Mouse (Mus musculus) urinary bladder, postnatal 36 days (tissue): ENCODE measurements around the gene Gpr156.
A peak's percentile ranks its signal among the peaks of the same experiment; 100 is the strongest.

Experiments used
- DNase-seq, 2 experiments: peaks; one replicate each; pipeline ENCODE4 v3.0.0; 2022; ENCODE audit warnings: low spot score in 2 of 2, mixed read lengths in 1 of 2

The Gpr156 gene

DNA sequence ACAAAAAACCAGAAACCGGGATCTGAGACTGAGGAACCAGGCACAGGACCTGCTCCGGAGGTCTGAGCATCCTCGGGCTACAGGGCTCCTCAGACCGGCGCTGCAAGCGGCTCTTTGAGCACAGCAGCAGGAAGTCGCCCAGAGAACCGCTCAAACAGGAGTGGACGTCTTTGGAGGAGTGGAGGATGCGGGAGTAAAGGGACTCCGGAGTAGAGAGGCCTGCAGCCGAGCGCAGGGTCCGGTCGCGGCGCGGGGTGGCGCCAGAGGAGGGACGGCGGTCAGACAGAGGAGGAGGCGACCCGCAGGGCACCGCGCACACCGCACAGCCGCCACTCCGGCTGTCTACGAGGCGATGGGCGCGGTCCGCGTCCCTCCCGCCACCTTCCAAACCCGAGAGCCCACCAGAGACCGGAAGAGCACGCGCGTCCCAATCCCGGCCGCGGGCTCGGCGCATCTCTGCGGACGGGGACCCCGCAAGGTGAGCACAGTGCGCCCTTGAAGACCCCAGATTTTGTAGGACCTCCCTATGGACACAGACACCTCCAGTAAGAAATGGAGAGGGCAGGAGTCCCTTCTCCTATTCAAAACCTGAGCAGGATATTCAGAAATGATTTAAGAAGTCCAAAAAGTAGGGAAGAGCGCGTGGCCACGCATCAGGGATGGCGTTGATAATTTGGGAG lies at the start of gene Gpr156:
Gene Gpr156 (plus strand): TSS at position 359 of the 680 bp plus-strand sequence.
- peak; percentile 8 to 16 for DNase-seq

DNA sequence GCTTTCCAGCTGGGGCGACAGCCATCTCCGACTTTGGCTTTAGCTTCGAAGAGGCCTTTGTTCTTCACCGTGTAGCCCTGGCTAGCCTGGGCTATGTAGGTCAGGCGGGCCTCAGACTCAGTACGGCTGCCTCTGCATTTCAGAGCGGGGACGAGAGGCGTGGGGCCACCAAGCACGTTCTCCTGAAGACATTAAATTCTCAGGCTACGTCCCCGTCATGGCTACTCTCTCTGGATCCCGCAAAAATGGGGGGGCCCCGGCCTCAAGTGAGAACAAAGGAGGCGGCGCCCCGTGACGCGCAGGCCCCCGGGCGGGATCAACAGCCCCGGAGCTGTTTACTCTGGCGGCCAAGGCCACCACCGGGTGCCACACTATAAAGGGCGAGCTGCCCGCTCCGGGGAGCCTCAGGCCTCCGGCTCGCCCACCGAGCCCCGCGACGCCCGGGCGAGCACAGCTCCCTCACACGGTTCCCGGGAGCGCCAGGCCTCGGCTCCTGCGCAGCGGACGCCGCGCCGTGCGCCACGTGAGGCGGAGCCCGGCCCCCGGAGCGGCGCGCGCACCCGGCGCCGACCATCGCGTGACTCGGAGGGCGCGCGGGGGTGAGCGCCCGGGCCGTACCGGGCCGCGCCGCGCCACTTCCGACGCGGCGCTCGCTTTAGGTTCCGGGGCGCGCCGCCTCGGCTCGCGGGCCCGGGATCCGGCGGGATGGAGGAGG lies 48.3 kb upstream of the Gpr156 start, which contains the start of gene Lrrc58:
Gene Lrrc58 (plus strand): TSS at position 599 of the 715 bp plus-strand sequence.
- peak; percentile 78 to 81 for DNase-seq

DNA sequence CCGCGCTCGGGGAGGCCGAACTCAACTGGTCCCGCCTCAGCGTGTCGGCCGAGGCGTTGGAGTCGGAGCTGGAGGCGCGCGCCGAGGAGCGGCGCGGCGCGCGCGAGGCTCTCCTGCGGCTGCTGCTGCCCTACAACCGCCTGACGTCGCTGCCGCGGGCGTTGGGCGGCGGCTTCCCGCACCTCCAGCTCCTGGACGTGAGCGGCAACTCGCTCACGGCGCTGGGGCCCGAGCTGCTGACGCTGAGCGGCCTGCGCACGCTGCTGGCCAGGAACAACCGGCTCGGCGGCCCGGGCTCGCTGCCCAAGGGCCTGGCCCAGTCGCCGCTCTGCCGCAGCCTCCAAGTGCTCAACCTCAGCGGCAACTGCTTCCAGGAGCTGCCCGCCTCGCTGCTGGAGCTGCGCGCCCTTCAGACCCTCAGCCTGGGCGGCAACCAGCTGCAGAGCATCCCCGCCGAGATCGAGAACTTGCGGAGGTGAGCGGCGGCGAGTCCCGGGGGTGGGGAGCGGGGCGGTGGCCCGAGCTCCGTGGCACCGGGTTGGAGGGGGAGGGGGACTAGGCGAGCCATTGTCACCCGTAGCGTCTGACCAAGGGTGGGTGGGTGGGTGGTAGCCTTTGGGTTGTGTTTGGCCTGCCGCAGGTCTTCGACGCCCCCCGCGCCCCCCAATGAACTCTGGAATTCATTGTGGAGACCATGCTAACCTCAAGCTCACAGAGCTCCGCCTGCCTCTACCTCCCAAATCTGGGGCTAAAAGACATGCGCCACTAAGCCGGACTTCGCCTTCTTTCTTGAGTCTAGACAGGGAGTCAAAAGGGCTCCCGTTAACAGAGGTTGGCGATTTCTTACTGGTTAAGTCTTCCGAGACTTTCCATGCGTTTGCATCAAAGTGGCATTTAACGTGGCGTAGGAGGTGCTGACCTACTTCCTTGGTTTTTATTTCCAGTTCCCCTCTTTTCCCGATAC lies 47.5 kb upstream of the Gpr156 start:
- peak; percentile 20 to 28 for DNase-seq

DNA sequence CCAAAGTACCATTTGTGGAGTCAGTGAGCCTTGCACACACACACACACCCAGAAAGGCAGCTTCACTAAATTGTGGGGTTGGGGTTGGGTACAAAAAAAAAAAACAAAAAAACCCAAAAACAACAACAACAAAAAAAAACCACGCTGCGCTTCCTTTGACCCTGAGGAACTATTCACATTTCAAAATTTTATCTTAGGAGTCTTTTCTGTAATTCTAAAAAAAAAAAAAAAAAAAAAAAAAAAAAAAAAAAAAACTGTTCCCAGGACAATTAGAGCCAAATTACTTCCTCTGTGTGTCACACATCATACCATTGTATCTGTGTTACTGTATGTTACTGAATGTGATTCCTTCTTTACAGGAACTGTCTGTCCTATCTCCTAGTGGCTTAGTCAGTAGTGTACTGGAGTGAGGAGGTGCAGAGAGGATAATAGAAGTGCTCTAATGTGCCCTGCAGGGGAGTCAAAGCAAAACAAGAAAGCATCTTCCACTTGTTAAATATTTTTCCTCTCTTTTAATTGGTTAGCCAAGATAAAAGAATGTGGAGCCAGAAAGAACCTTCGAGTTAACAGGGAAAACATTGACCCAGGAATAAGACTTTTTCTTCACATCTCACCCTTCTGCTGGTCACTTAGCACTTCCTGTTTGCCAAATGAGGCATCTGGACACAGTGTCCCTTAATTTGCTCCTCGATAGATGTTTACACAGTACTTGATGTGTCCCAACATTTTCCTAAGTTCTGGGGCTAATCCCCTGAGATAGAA lies 46.6 kb upstream of the Gpr156 start:
- DNase-seq: no peak

DNA sequence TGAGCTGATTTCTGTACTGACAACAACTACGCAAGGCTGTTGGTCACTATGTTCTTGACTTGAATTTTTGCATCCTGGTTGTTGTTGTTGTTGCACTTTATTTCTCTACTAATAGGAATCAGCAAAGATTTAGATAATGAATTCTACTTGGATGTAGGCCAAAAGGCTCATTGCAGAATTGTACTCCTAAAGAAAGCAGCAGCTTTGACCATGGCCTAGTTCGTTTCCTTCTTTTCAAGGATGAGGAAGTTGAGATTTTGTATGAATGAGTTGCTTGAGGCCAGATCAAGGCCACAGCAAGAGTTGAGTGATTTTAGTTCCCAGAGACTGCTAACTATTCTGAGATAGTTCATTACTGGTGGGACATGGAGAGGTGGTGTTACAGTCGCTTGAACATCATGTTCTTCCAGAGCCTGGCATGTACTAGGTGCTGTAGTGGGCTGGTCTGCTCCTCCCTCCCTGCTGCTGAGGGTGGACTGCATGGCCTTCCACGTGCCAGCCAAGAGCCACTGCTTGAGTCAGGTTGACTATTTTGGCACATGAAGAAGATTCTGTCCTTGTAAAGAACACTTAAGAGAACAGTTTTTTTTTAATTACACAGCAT lies 45.1 kb upstream of the Gpr156 start:
- DNase-seq: peak in 1 of 2 experiments; percentile 25

DNA sequence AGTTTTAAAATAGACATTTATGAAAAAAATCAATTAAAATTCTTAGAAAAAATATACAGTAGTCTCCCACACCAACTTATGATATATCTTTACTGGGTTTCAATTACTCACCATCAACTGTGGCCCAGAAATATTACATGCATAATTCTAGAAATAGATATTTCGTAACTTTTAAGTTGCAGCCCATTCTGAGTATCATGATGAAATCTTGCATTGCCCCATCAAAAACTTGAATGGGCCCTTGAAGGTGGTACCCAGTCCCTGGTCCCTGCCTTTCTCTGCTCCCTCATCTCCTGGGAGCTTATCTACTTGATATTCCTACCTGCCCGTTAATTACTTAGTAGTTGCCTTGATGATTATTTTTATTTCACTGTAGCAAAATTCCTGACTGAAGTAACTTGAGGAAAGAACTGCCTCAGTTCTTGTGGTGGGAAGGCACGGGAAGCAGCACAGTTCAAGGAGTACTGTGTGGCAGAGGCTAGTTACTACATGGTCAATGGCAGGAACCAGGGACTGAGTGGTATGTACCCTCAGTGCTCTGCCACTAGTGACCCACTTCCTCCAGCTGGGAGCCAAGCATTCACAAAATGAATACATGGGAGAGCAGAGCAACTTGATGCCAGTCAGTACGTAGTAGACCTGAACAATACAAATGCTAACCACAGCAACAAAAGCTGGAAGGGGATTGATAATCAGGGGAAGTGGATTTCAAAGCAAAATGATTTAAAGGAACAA lies 41.6 kb upstream of the Gpr156 start:
- no peak for DNase-seq

DNA sequence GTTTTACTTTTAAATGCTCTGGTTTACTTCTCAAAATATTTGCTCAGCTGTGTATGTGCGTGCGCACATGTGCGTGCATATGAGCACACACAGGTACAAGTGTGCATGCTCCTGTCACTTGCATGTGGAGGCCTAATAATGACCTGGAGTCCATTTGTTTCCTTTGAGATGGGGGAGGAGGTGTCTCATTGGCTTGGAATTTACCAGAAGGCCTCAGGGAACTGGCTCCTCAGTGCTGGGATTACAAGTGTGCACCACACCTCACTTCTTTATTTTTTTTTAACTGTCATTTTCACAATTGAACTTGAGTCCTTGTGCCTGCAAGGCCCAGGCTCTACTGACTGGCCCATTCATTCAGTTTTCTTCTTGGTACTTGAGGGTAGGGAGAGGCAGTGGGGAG lies 38.9 kb upstream of the Gpr156 start:
- DNase-seq: no peak

DNA sequence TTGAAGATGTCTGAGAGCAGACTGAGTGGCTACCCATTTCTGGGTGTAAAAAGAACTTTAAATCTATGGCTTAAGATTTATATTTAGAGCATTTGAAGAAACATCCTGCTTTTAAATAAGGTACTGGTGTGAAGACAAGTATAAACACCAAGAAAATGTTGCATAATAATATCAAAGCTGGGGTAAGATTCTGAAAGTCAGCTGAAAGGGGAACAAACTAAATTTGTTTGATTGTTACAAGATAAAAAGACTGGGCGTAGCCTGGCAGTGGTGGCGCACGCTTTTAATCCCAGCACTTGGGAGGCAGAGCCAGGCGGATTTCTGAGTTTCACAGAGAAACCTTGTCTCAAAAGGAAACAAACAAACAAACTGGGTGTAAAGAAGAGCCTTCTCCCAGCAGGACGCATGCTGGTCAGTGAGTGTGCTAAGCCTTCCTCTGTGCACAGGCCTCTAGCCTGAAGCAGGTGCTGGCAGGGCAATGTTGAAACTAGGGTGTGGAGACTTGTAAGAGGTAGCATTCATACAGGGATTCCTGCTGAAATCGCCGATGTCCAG lies 37.3 kb upstream of the Gpr156 start:
- no peak for DNase-seq

DNA sequence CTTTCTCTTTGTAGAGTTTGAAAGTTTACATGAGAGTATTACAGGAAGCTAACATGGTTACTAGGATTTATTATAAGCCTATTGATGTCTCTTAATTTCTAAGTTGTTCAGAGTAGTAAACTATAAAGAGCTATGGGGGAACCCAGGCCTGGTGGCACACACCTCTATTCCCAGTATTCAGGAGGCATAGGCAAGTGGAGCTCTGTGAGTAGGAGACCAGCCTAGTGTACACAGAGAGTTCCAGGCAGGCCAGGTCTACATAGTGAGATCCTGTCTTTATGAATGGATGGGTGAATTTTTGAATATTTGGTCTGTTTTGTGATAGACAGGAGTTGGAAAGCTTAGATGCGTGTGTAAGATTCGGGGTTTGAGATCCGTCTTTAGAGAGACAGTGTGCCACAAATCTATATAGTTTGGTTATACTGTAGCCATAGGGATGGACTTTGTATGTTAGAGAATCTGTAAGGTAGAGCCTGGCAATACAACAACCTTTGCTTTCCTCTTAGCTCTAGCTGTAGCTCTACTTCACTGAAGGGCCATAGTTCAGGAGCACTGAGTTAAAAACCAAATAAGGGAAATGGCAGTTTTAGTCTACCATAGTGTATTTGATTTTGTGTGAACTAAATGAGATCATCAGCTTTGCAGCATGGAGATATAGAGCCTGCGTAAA lies 36.4 kb upstream of the Gpr156 start:
- DNase-seq: no peak

DNA sequence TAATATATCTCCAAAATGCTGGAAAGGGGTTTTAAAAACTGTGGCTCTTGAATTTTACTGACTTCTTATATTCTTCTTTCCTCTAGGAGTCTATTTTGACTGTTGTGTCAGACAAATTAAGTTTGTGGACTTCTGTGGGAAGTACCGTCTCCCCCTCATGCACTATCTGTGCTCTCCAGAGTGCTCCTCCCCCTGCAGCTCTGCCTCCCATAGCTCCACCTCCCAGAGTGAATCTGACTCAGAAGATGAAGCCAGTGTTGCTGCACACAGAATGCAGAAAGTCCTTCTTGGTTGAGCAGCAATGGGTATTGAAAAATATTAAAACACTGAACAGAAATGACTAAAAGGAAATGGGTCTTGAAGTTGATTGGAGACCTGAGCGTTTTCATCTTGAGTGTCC lies 35.1 kb upstream of the Gpr156 start:
- no peak for DNase-seq

DNA sequence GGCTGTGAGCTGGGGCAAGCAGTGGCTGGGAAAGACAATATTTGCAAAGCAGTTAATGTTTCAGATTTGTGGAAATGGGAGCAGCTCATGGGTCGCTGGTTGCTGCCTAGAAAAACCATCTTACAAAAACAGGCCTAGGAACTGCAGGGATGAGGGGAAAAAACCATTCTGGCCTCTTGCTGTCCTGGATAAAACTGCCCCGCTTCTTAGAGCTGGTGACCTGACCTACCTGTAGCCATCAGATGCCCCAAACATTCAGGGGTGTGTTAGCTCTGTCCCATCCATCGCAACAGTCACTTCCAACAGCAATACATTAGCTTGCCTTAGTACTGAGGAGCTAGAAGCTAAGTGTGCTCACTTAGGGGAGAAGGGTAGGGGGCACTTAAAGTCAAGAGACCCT lies 27.3 kb upstream of the Gpr156 start:
- DNase-seq: no peak

DNA sequence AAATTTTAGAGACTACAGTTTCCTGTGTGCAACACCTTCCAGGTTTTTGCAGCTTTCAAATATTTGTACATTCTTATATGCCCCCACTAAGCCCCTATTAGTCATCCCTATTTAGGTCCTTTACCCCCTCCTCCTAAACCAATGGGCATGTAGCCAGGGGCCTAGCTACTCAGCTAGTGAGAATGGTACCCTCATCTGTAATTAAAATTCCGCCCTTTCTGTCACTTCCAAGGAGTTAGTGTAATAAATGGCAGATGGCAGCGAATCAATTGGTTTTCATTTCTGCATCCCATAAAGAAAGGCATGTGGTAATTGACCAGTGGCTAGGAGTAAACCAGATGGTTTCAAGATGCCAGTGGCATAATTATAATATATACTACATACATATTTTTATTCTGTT lies 23.6 kb upstream of the Gpr156 start:
- no peak for DNase-seq

DNA sequence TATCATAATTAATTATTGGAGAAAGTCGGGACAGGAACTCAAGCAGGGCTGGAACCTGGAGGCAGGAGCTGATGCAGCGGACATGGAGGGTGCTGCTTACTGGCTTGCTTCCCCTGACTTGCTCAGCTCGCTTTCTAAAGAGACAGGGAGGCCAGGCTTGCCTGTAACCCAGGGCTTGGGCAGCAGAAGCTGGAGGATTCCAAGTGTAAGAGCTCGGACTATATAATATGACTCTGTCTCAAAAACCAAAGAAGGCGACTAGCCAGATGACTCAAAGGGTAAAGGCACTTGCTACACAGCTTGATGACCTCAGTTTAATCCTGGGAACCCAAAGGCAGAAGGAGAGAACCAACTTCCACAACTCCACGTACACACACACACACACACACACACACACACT lies 22.9 kb upstream of the Gpr156 start:
- DNase-seq: no peak

DNA sequence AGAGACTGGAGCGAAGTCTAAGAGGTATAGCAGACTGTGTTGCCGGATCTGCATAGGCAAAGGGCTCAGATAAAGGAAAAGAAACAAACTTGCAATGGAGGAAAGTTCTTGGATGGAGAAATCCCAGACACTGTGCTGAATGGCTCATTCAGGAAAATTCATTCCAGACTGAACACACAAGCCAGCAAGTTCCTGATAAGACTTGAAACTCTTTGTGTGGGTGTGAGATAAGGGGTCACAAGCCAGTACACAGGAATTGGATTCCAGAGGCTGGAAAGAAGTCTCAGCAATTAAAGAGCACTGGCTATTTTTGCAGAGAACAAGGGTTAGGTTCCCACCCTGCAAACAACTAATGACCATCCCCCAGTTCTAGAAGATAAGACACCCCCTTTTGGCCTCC lies 22.4 kb upstream of the Gpr156 start:
- no peak for DNase-seq

DNA sequence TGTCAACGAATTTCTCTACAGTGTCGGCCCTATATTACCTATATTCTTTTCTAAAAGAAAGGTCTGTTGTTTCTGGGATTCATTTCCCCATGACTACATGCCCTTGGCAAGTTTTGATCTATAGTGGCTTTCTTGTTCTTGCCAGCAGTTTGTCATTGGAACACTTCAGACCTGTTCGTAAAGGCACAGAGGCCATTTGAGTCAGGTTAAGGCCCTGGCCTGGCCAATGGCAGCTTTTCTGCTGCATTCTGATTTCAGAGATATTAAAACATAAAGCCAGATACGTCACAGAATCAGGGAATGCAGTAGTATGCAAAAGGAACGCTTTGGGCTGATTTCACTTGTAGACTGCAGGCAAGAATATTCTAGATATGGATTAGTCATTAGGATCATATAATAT lies 17.5 kb upstream of the Gpr156 start:
- no peak for DNase-seq

DNA sequence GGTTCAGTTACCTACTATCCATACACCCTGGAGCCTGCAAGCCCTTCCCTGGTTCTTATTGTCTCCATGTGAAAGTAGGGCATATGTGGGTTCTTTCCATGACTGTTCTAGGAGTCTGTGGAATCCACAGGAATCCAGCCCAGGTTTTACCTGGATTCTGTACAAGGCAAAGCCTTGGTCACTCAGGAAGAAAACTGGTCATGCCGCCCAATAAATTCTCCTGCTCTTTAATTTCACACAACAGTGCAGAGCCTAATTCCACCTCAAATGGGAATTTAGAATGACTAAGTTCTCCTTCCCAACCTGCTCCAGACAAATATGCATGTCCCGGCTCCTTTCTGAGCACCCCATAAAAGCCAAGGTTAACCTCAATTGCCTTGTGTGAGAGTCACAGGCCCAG lies 16.9 kb upstream of the Gpr156 start:
- no peak for DNase-seq

DNA sequence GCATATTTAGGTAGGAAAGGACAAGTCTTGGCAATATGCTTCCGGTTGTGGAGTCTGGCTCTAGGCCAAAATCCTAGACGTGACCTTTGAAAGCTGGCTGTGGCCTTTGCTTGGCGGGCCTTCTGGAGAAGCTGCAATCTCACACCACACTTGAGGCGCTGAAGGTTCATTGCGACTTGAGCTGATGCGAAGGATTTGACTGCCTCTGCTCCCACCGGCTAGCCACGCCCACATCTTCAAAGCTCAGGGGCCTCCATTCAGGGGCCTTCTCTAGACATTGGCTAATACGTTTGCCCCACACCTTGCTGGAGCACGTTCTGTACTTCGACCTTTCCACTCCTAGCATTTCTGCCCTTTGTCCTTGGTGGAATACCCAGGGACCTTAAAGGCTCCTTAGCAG lies 15.0 kb upstream of the Gpr156 start:
- DNase-seq: no peak

DNA sequence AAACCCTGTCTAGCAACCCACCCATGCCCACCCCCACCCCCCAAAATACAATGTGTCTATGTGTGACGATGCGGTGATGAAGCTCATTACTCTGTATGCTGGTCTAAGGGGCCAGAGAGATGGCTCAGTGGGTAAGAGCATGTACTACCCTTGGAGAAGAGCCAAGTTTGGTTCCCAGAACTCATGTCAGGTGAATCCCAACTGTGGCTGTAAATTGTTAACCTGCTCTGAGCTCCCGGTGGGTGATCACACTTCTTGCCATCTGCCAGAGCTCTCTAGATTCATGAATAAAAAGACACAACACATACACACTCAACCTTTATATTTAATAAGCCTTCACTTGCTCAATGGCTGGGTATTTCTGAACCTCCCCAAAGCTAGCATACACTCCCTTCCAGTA lies 9.8 kb upstream of the Gpr156 start:
- DNase-seq: no peak

DNA sequence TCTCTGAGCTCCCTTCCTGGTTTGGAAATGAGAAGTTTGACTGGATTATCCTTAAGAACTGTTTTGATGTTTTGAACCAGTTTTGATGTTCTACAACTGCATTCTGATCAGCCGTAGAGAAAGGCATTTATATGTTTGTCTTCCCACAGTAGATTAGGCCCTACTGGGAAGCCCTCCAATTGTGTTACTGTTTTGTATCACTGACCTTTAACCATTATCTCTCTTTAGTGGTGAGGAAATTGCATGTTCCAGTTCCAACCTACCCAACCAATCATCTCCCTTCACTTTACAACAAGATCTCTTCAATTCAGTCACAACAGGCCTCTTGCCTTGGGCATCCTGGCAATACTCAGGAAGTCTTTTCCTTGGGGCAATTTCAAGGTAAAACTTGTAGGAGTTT lies 5.2 kb upstream of the Gpr156 start:
- DNase-seq: no peak

DNA sequence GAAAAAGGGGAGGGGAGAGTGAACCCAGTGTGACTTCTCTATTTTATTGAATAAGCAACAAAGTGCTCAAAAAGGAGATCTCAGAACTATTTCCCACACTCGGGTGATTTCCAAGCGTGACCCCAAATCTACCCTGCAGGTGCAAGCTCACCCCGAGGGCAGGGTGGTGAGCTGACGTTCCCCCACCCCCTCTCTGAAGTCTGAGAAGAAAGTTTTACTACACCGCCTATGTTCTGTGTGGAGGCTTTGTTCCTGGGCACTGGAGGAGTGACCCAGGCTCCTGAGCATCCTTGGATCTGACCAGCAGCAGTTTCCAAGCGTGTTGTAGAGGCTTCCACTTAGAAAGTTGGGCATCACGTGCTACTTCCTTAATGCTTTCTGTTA lies 514 bp downstream of the Gpr156 start:
- no peak for DNase-seq
